Mouse (Mus musculus) gastrocnemius, postnatal 10 days (tissue): Measurements from ENCODE around the gene Olfr972. TPM values are rescaled to one million over a fixed set of nuclear protein-coding genes. Genes with fewer than 3 reads are reported as not detected.
"Not testable (repeated sequence)": the region's sequence is repeated elsewhere in the genome, so short reads cannot be mapped to it uniquely, and the experiment has no call there.

ENCODE experiments used
- DNase-seq: peaks from one replicate; pipeline ENCODE4 v3.0.0; 2021; ENCODE audit warnings: mixed read lengths
- long read RNA-seq, 2 experiments: library from polyadenylated mRNA; stranded (forward); transcript quantifications; one replicate each; pipeline ENCODE4 v2.0.0; 2021
- total RNA-seq, 2 experiments: library from RNA; stranded (reverse); gene quantifications; 2 replicates each; pipeline ENCODE4 v1.2.3; 2021

Gene Olfr972
- not detected for total RNA-seq
- long read RNA-seq, experiment 1: 0 reads
- long read RNA-seq, experiment 2: 0 reads

DNA sequence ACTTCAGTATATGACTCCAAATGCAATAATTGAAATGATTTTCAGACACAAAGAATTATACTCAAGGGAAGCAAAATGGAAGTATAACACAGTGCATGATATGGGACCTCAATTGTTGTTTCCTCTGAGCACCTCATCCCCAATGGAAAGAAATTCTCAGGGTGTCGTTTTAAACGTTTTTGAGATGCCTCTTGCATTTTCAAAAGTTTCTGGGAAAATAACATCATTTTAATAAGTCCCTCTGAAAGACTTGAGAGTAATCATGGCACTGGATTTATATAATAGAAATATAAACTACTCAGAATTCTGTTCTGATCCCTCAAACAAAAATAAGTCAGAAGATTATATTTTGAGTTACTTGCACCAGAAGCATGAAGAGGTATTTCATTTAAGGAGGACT, at the start of gene Olfr972:
TSS of gene Olfr972 (plus strand) at position 301 of the 400 bp plus-strand sequence.
- DNase-seq: no peak

DNA sequence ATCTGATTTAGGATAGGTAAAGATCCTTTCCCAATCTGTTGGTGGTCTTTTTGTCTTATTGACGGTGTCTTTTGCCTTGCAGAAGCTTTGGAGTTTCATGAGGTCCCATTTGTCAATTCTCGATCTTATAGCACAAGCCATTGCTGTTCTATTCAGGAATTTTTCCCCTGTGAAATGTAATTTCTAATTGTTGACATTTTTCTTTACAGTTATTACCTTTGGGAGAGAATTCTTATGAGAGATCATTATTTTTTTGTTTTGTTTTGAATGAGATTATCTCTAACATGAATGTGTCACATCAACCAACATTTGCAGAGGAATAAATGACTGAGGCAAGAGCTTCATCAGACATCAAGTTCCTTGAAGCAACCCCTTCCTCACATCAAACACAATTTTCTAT, 29.6 kb upstream of the Olfr972 start, which contains the start of gene Olfr971:
TSS of gene Olfr971 (plus strand) at position 301 of the 400 bp plus-strand sequence.
- not testable (repeated sequence) for DNase-seq

DNA sequence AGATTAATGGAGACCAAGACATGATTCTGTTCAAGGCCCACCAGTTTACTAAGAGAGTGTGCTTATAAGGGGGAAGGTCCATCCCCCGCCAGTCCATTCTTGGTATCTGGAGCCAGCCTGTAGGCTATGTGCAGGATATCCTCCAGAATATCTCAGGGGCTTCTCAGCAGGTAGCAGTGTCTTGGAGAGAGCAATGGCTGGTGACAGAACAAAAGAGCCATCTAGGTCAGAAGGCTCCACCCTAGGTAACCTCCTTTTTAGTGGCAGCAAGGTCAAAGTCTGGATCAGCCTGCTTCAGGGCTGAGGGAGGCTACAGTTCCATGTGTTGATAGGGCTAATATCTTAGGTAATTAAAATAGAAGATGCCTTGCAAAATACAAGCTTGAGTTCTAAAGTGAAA, 5.8 kb downstream of the Olfr972 start:
- DNase-seq: not testable (repeated sequence)

DNA sequence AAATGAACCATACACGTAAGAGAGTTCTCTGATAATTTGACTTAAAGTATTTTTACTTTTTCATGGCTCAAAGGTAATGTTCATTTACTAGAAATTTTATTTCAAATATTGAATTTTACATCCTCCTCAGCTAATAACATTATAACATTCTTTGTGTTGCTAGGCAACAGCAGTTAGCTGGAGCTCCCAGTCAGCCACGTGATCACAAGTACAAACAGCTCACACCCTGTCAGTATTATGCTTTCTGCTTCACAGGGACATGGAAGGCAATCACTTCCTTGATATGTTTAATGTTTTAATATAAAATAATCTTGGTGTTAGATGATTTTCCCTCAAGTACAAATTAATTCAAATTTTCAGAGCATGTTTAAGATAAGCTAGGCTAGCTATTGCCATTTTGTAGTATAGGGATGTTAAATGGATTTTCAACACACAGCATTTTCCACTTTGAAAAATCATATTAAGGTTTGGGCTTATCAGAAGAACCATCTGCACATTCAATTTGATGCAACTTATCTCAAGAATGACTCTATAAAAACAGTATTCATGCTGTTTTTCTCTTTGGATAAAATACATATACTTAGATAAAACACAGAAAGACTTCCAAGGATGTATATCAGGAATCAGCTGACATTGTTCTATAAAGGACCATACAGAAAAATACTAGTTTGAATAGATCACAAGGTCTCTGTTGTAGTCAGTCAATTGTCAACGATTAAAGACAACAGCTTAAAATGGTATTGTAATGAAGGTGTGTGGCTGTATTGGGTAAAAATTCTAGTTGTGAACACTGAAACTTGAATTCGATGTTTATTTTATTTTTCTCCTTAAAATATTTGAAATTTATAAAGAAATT, 11.5 kb downstream of the Olfr972 start:
- DNase-seq: not testable (repeated sequence)

DNA sequence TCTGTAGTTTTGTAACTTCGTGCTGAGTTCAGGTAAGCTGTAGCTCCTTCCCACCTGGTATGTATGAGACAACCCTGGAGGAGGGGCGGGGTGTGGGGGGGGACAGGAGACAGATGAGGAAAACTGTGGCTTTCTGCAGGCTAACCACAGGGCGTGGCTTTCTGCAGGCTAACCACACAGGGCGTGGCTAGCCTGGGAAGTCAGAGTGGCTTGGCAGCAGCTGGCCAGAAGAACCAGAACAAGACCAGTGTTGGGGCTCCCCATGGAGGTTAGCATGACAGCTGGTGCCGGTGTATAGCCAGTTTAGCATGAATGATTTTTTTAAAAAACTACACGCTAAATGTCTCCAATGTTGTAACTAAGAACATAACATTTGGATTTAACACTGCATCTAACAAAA, 38.9 kb downstream of the Olfr972 start:
- DNase-seq: no peak

DNA sequence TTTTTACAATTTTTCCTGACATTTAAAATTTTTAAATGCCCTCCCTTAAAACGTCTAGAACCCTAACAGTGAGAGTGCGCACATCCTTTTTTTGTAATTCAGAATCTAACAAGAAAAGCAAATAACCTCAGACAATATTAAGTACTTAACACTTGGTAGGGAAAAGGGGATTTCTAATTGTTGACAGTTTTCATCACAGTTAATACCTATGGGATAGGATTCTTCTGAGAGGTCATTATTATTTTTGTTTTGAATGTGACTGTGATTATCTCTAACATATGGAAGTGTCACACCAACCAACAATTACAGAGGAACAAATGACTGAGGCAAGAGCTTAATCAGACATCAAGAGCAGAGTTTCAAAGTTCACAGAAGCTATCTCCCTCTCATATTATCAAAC, 40.8 kb downstream of the Olfr972 start, which contains the start of gene Olfr229:
TSS of gene Olfr229 (plus strand) at position 301 of the 400 bp plus-strand sequence.
- DNase-seq: no peak

DNA sequence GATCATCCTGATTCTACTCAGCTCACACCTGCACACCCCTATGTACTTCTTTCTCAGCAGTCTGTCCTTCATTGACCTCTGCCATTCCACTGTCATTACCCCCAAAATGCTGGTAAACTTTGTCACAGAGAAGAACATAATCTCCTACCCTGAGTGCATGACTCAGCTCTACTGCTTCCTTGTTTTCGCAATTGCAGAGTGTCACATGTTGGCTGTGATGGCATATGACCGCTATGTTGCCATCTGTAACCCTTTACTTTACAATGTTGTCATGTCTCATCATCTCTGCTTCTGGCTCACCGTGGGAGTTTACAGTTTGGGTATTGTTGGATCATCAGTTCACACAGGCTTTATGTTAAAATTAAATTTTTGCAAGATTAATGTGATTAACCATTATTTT, 43.7 kb downstream of the Olfr972 start:
- DNase-seq: no peak

Other genes starting within 250 kb of the Olfr972 start
- not detected for gene Olfr960, start 245.0 kb upstream of the Olfr972 start, total RNA-seq
- not detected for gene Olfr961, start 221.3 kb upstream of the Olfr972 start, total RNA-seq
- gene Olfr963, start 199.2 kb upstream of the Olfr972 start, total RNA-seq: not detected
- not detected for gene Olfr149, start 159.3 kb upstream of the Olfr972 start, total RNA-seq
- not detected for gene Olfr965, start 155.1 kb upstream of the Olfr972 start, total RNA-seq
- gene Olfr150, start 135.4 kb upstream of the Olfr972 start, total RNA-seq: not detected
- gene Olfr967, start 120.2 kb upstream of the Olfr972 start, total RNA-seq: not detected
- not detected for gene Olfr968, start 83.2 kb upstream of the Olfr972 start, total RNA-seq
- not detected for gene Olfr969, start 75.5 kb upstream of the Olfr972 start, total RNA-seq
- gene Olfr970, start 57.6 kb upstream of the Olfr972 start, total RNA-seq: not detected
- not detected for gene Olfr971, start 29.5 kb upstream of the Olfr972 start, total RNA-seq
- not detected for gene Olfr229, start 40.9 kb downstream of the Olfr972 start, total RNA-seq
- gene Olfr974, start 71.1 kb downstream of the Olfr972 start, total RNA-seq: not detected
- not detected for gene Olfr975, start 85.6 kb downstream of the Olfr972 start, total RNA-seq
- gene Olfr976, start 94.7 kb downstream of the Olfr972 start, total RNA-seq: not detected
- not detected for gene Olfr978, start 125.7 kb downstream of the Olfr972 start, total RNA-seq
- not detected for gene Olfr979, start 137.0 kb downstream of the Olfr972 start, total RNA-seq
- not detected for gene Olfr980, start 143.2 kb downstream of the Olfr972 start, total RNA-seq
- not detected for gene Olfr981, start 155.0 kb downstream of the Olfr972 start, total RNA-seq
- not detected for gene Olfr982, start 207.4 kb downstream of the Olfr972 start, total RNA-seq
- gene Olfr983, start 227.2 kb downstream of the Olfr972 start, total RNA-seq: not detected
- gene Olfr984, start 247.8 kb downstream of the Olfr972 start, total RNA-seq: not detected